Mouse (Mus musculus) liver, embryonic 18 days (tissue): ENCODE results near the gene Metrnl. TPM values are rescaled to one million over a fixed set of nuclear protein-coding genes. Genes with fewer than 3 reads are reported as not detected.

Source experiments
- polyA plus RNA-seq: library from polyadenylated mRNA; depleted of rRNA; stranded (reverse); fragments of >200 nt; gene quantifications from 2 replicates; pipeline ENCODE4 v1.2.3, GENCODE M21; 2012; rRNA removed

The Metrnl gene
- polyA plus RNA-seq = 5.0 and 5.5 TPM in 2 replicates

GRCm38 (mm10) chr11:121701244-121701643 lies at the start of gene Metrnl:
TSS of gene Metrnl (plus strand) at chr11:121701544.

DNA sequence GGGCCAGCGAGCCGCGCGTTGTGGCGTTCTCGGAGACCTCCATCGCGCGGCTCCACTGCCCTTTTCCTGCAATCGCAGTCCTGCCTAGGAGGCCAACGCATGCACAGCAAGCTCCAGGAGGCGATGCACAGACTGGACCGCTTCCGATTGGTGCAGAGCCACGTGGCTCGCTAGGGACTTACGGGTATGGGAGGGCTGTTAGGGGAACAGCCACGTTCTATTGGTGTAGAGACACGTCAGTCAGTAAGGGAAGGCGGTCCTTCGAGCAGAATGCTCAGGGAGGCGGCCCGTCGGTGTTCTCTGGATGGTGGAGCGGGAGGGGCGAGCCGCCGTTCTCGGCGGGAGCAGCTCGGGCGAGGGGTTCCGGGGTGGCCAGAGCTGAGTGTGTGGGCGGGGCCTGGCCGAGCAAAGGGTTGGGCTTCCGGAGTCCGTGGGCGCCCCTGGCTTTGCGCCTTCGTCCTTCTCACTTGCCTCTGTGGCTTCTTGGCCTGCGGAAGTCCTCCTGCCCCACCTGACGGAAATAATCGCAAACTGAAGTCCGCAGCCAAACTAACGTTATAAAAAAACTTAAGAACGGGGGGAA lies 28.3 kb upstream of the Metrnl start, which contains the start of gene B3gntl1:
TSS of gene B3gntl1 (minus strand) at position 164 of the 583 bp plus-strand sequence.

Other genes starting within 250 kb of the Metrnl start
- gene Tbcd, start 249.6 kb upstream of the Metrnl start, polyA plus RNA-seq = 21.4 and 22.0 TPM in 2 replicates
- 1.6 and 1.9 TPM in 2 replicates for gene Zfp750, start 182.2 kb upstream of the Metrnl start, polyA plus RNA-seq
- 1.9 and 2.0 TPM in 2 replicates for gene B3gntl1, start 28.4 kb upstream of the Metrnl start, polyA plus RNA-seq
- not detected in 2 replicates for gene Ptchd3, start 128.7 kb downstream of the Metrnl start, polyA plus RNA-seq